Mouse (Mus musculus) urinary bladder, postnatal 0 days (tissue): Measurements from ENCODE around the gene Cadm1. TPM values are rescaled to one million over a fixed set of nuclear protein-coding genes. Genes with fewer than 3 reads are reported as not detected.

Experiments
- polyA plus RNA-seq: library from polyadenylated mRNA; unstranded; fragments of >200 nt; fragmentation: Nextera tagmentation; extraction: Ambion mirVana; gene quantifications from 2 replicates; pipeline ENCODE4 v1.2.1, GENCODE M21; 2015

Gene Cadm1
- polyA plus RNA-seq, result 9.1 and 9.7 TPM in 2 replicates

GRCm38 (mm10) chr9:47529602-47530450 lies at the start of gene Cadm1:
Gene Cadm1 (plus strand): TSS chr9:47530173.

